Mouse (Mus musculus): Measurements from ENCODE around the gene Pias4. TPM values are rescaled to one million over a fixed set of nuclear protein-coding genes. Genes with fewer than 3 reads are reported as not detected.
A peak's percentile ranks its signal among the peaks of the same experiment; 100 is the strongest.
"Not testable (repeated sequence)": the region's sequence is repeated elsewhere in the genome, so short reads cannot be mapped to it uniquely, and the experiment has no call there.

Pias4 gene
- polyA plus RNA-seq (2015; fragmentation: Nextera tagmentation; extraction: Ambion mirVana): 62.2 and 62.3 TPM in 2 replicates

DNA sequence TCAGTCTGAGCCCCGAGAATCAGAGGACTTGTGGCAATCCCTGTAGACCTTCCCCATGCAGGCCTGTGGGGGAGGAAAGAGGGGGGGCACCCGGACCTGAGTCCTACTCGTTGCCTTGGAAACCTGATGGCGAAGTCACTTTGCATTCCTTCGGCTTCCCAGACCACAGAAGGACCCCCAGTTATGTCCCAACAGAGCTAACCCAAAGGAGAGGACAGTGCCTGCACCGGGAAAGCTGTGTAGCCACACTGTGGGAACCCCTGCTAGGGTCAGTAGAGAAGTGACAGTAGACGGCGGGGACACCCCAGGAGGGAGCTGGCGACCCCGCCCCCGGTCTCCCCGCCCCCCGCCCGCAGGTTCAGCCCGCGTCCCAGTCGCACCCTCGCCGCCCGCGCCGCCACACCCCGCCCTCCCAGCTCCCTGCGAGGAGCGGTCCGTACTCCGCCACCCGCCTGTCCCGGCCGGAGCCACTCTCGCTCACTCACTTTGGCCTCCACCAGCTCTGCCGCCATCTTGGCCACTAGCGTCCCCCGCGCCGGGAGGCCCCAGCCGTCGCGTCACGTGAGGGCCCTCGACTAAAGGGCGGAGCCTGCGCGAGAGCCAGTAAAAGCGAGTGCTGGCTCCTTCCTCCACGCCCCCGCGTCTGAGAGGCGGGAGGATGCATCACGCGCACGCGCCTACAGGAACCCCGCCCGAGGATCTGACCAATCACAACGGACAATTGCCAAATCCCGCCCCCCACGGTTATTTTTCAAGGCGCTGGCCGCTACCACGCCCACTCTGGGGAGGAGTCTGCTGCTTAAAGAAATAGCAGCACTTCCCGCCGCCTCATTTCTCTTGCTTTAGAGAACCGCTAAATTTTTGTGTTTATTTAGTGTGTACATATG lies at the start of gene Pias4:
Gene Pias4 (minus strand): TSS at position 724 of the 887 bp plus-strand sequence.
- no peaks in the 10 kb centered on the region for H3K27me3 ChIP-seq
- peak within 1 kb of the TSS; percentile 96 for H3K4me2 ChIP-seq (replicated peaks)
- H3K27ac ChIP-seq: peak within 1 kb of the TSS; percentile 81
- WGBS: under 1% methylated on average over 60 of the region's 64 CpGs
- H3K4me1 ChIP-seq: peaks cover 37% of the 10 kb centered on the region
- H3K9me3 ChIP-seq: no peaks in the 10 kb centered on the region
- peaks cover 26% of the 10 kb centered on the region for H3K36me3 ChIP-seq
- peak within 1 kb of the TSS; percentile 92 for H3K4me3 ChIP-seq
- peak within 1 kb of the TSS; percentile 88 for H3K9ac ChIP-seq
- ATAC-seq (ENCODE audit: low FRiP score, low read depth): peak; percentile 86

DNA sequence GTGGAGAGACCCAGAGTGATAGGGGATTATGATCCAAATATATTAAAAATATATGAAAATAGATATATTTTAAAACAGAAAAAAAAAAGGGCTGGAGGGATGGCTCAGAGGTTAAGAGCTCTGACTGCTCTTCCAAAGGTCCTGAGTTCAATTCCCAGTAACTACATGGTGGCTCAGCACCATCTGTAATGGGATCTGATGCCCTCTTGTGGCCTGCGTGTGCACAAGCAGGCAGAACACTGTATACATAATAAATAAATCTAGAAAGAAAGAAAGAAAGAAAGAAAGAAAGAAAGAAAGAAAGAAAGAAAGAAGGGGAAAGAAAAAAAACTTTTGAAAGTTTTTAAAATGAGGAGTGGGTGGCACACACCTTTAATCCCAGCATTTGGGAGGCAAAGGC lies 49.5 kb upstream of the Pias4 start:
- H3K9ac ChIP-seq; H3K4me1 ChIP-seq; H3K4me2 ChIP-seq (replicated peaks); H3K36me3 ChIP-seq; ATAC-seq (ENCODE audit: low FRiP score, low read depth); H3K9me3 ChIP-seq; H3K4me3 ChIP-seq; H3K27ac ChIP-seq: not testable (repeated sequence)
- 19% methylated on average over 1 of the region's 1 CpGs for WGBS
- peaks cover 10% of the 10 kb centered on the region; the same call in 1 of the 2 replicates for H3K27me3 ChIP-seq

DNA sequence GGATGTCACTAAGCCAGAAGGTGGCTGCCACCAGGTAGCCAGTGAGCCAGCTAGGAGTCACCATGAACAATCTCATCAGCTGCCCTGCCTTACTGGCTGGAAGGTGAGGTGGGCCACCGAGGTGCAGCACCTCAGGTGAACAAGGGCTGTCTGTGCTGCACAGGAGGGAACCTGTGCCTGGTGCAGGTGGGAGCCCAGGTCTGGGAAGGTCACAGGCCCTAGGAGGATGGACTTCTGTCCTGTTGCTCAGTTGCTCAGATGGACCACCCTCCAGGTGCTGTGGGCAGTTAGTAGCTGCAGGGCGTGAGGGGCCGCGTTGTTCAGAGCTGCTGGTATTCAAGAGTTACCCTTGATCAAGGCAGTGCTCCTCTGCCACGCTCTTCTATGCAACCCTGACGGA lies 49.1 kb upstream of the Pias4 start:
- 85% methylated on average over 6 of the region's 6 CpGs for WGBS

DNA sequence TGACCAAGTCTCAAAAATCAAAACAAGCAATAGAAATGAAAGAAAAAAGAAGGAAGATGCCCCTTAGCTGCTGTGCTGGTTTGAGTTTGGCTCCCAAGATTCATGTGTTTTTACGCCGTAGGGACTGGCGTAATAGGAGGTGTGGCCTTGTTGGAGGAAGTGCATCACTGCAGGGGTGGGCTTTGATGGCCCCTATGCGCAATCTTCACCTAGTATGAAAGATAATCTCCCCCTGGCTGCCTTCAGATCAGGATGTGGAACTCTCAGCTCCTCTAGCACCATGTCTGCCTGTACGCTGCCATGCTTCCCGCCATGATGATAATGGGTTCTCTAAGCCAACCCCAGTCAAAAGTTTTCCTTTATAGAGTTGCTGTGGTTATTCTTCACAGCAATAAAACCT lies 48.5 kb upstream of the Pias4 start:
- no peak for ATAC-seq (ENCODE audit: low FRiP score, low read depth)
- Histone ChIP-seq H3K27ac (no peak overlapping the region), H3K4me1 (no peaks in the 10 kb centered on the region), H3K4me3 (no peak overlapping the region), H3K9me3 (peaks cover 11% of the 10 kb centered on the region), H3K4me2 (replicated peaks) (no peak overlapping the region), H3K27me3 (peaks cover 10% of the 10 kb centered on the region; the same call in 1 of the 2 replicates), H3K36me3 (no peaks in the 10 kb centered on the region), H3K9ac (no peak overlapping the region)
- 81% methylated on average over 6 of the region's 6 CpGs for WGBS

More for the DNA sequence above, 49.1 kb upstream of the Pias4 start:
- Histone ChIP-seq H3K4me3 (no peak overlapping the region), H3K4me1 (no peaks in the 10 kb centered on the region), H3K9me3 (peaks cover 7% of the 10 kb centered on the region; the same call in 1 of the 2 replicates), H3K27me3 (peaks cover 10% of the 10 kb centered on the region; the same call in 1 of the 2 replicates), H3K36me3 (no peaks in the 10 kb centered on the region), H3K27ac (no peak overlapping the region), H3K9ac (no peak overlapping the region), H3K4me2 (replicated peaks) (no peak overlapping the region)
- no peak for ATAC-seq (ENCODE audit: low FRiP score, low read depth)

DNA sequence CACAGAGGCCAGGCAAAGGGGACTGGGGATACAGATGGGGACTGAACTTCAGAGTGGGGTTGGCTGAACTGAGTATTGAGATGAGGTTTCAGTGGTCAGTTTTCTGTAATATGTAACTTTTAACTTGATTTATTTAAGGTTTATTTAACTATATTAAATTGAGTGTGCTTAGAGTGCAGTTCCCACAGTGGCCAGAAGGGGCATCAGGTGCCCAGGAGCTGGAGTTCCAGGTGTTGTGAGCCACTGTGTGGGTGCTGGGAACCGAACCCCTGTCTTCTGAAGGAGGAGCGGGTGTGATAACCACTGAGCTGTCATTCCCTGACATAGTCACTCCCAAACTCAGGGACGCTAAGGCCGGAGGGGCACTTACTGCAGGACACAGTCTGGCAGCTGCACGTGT lies 42.4 kb upstream of the Pias4 start:
- Histone ChIP-seq H3K4me1 (no peaks in the 10 kb centered on the region), H3K27me3 (no peaks in the 10 kb centered on the region; the same call in 1 of the 2 replicates), H3K9ac (no peak overlapping the region), H3K4me2 (replicated peaks) (no peak overlapping the region), H3K4me3 (no peak overlapping the region), H3K9me3 (peaks cover 17% of the 10 kb centered on the region), H3K36me3 (no peaks in the 10 kb centered on the region), H3K27ac (no peak overlapping the region)
- WGBS: 94% methylated on average over 5 of the region's 5 CpGs
- ATAC-seq (ENCODE audit: low FRiP score, low read depth): no peak

DNA sequence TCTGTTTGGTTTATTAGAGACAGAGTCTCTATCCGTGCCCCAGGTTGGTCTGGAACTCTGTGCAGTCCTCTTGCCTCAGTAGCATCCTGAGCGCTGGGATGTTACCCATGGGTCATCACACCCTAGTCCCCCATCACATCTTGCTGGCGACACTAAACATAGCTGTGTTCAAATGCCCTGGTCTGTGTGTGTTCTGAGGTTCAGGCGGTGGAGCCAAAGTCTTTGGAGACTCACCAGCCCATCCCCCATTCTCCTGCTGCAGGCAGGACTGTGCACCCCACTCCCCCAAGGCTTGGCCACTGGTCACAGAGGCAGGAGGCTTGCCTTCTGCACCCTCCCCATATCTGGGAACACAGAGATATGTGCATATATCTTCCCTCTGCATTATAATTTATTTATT lies 36.4 kb upstream of the Pias4 start:
- no peak overlapping the region for H3K4me2 ChIP-seq (replicated peaks)
- no peaks in the 10 kb centered on the region for H3K36me3 ChIP-seq
- H3K9me3 ChIP-seq: no peaks in the 10 kb centered on the region
- H3K27me3 ChIP-seq: peaks cover 10% of the 10 kb centered on the region; the same call in 1 of the 2 replicates
- no peak overlapping the region for H3K27ac ChIP-seq
- H3K9ac ChIP-seq: no peak overlapping the region
- no peak for ATAC-seq (ENCODE audit: low FRiP score, low read depth)
- no peaks in the 10 kb centered on the region for H3K4me1 ChIP-seq
- 68% methylated on average over 4 of the region's 4 CpGs for WGBS
- H3K4me3 ChIP-seq: no peak overlapping the region

DNA sequence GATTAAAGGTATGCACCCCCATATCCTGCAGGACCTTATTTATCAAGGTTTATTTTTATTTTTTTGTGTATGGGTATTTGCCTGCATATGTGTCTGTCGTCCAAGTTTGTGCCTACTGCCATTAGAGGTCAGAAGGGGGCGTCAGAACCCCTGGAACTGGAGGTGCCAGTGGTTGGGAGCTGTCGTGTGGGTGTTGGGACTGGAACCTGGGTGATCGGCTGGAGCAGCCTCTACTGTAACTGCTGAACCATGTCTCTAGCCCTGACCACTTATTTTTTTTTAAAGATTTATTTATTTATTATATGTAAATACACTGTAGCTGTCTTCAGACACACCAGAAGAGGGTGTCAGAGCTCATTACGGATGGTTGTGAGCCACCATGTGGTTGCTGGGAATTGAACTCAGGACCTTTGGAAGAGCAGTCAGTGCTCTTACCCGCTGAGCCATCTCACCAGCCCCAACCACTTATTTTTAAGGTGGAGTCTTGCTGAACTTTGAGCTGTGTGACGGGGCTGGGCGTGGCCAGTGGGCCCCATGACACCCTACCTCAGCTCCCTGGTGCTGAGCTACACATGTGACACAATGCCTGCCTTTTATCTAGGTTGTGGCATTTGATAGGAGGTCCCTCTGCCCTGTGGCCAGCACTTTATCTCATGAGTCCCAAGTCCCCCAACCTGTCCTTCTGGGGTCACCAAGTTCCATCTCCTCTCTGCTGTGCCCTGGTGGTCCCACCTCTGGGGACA lies 35.4 kb upstream of the Pias4 start:
- no peak overlapping the region for H3K4me3 ChIP-seq
- no peak overlapping the region for H3K4me2 ChIP-seq (replicated peaks)
- no peaks in the 10 kb centered on the region for H3K36me3 ChIP-seq
- H3K27me3 ChIP-seq: peaks cover 17% of the 10 kb centered on the region; the same call in 1 of the 2 replicates
- WGBS: 68% methylated on average over 8 of the region's 8 CpGs
- H3K9ac ChIP-seq: no peak overlapping the region
- H3K9me3 ChIP-seq: no peaks in the 10 kb centered on the region
- no peaks in the 10 kb centered on the region for H3K4me1 ChIP-seq
- ATAC-seq (ENCODE audit: low FRiP score, low read depth): no peak
- H3K27ac ChIP-seq: no peak overlapping the region

DNA sequence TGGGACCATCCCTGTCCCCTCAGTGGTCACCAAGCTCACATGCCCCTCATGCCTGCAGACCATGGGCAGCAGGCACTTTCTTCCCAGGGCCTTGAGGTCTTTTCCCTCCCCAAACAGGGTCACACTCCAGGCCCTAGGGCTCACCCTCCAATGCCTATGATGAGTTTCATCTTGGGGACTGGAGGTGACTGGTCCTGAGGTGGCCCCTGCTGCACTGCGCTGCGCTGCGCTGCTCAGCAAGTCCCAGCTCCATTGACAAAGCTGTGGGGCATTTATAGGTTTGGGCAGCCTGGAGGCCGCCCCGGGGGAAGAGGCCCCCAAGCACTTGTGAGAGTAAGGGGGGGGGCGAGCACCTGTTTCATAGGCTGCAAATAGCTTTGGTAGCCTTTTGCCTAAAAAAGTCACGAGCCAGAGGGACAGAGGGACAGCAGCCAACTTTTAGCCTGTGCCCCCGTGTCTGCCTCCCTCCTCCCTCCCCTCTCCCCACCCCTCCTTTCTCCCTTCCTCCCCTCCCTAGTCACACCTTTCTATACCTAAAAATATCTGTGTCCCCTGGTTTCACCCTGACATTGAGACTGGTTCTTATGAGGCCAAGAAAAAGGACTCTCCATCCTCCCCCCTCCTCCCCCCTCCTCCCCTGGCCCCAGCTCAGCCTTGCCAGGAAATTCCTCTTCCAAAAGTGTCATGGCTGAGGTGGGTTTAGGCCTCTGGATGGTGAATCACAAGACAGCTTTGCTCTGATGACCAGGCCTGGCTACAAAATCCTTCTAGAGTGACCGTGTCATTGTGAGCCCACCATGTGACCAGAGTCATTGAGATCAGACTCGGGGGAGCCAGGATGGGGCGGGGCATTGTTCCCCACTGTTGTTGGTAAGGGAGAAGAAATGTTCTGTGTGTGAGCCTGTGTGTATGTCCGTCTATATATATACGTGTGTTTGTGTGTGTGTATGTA lies 34.4 kb upstream of the Pias4 start, which contains the start of gene Nmrk2:
Gene Nmrk2 (minus strand): TSS at position 245 of the 952 bp plus-strand sequence.
- Histone ChIP-seq H3K9ac (no peak within 1 kb of the TSS; the same call in 1 of the 2 replicates), H3K4me2 (replicated peaks) (no peak within 1 kb of the TSS), H3K9me3 (no peaks in the 10 kb centered on the region), H3K27me3 (peaks cover 24% of the 10 kb centered on the region), H3K4me3 (no peak within 1 kb of the TSS), H3K4me1 (no peaks in the 10 kb centered on the region), H3K36me3 (no peaks in the 10 kb centered on the region), H3K27ac (no peak within 1 kb of the TSS)
- 56% methylated on average over 13 of the region's 13 CpGs for WGBS
- no peak for ATAC-seq (ENCODE audit: low FRiP score, low read depth)

DNA sequence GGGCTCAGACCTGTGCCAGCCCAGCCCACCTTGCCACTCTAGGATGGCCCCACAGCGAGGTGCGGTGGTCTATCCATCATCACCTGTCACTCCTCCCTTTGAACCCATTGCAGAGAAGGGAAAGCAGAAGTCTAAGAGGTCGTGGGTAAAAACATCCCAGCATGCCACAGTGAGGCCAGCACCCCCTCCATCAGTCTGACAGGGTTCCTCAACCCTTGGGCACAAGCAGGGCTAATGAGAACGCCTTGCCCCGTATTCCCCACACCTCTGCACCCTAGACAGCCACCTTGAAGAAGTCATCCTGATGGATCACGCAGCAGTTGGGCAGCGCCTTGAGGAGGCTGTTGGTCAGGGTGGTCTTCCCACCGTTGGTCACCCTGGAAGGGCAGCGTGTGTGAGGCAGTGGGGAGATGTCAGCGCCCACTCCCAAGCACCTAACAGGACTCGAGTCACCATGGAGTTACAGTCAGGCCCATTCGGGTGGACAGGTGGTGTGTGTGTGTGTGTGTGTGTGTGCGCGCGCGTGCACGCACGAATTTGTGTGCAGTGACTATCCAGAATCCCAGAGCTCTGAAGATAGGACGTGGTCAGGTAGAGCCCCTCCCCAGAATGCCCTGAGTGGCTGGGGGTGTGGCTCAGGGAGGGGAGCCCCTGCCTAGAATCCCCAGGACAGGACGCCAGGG lies 33.0 kb upstream of the Pias4 start:
- H3K9me3 ChIP-seq: no peaks in the 10 kb centered on the region
- H3K27ac ChIP-seq: no peak overlapping the region
- no peaks in the 10 kb centered on the region for H3K36me3 ChIP-seq
- H3K9ac ChIP-seq: peak overlapping the region; percentile 48
- 71% methylated on average over 20 of the region's 20 CpGs for WGBS
- no peak overlapping the region for H3K4me2 ChIP-seq (replicated peaks)
- no peaks in the 10 kb centered on the region for H3K4me1 ChIP-seq
- no peak overlapping the region for H3K4me3 ChIP-seq
- ATAC-seq (ENCODE audit: low FRiP score, low read depth): no peak
- H3K27me3 ChIP-seq: peaks cover 37% of the 10 kb centered on the region

DNA sequence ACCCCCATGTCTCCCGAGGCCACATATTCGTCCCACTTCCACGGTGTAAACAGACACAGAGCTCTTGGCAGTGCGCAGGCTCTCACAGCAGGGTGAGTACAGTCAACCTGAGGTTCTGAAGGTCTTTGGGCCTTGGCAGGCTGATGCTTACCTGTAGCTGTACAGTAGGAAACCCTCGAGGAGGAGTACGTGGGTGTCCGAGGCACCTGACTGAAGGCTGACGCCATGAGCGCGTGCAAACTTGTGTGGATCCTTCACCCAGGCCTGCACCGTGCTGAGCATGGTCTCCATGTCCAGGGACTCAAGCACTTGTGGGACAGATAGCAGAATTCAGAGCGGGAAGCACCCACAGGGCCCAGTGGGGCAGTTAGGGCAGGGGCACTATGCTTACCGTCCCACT lies 32.4 kb upstream of the Pias4 start:
- no peaks in the 10 kb centered on the region for H3K9me3 ChIP-seq
- ATAC-seq (ENCODE audit: low FRiP score, low read depth): no peak
- no peak overlapping the region for H3K4me2 ChIP-seq (replicated peaks)
- no peaks in the 10 kb centered on the region for H3K36me3 ChIP-seq
- 82% methylated on average over 13 of the region's 13 CpGs for WGBS
- no peak overlapping the region for H3K27ac ChIP-seq
- no peaks in the 10 kb centered on the region for H3K4me1 ChIP-seq
- H3K27me3 ChIP-seq: peaks cover 43% of the 10 kb centered on the region
- H3K9ac ChIP-seq: peak overlapping the region; percentile 48
- no peak overlapping the region for H3K4me3 ChIP-seq

DNA sequence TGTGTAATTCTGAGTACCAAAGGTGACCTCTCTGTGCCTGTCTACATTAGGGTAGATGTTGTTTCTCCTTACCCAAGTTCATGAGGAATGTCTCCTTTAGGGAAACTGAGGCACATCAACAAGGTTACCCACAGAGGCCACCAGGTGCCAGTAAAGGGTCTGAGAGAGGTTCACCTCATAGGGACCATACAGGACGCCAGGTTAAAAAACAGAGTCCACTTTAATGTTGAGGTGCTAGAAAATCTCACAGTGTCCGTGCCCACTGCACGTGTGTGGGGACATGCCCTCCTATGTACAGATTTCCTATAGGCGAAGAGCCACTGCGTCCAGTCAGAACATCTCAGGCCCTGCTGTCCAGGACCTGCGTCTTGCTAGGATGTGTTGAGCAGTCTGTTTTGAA lies 31.3 kb upstream of the Pias4 start:
- Histone ChIP-seq H3K27me3 (peaks cover 55% of the 10 kb centered on the region), H3K4me3 (no peak overlapping the region), H3K4me2 (replicated peaks) (no peak overlapping the region), H3K9ac (0 out of 2 replicates have a peak overlapping the region, but pooled peaks have one; percentile 43), H3K27ac (no peak overlapping the region), H3K36me3 (no peaks in the 10 kb centered on the region), H3K4me1 (peaks cover 9% of the 10 kb centered on the region), H3K9me3 (no peaks in the 10 kb centered on the region)
- no peak for ATAC-seq (ENCODE audit: low FRiP score, low read depth)
- 81% methylated on average over 6 of the region's 6 CpGs for WGBS
